8 mouse cellular contexts compared by ENCODE assay signal in genomic region chr13:36723726-36724300, GRCm38 (mm10). TPM values are rescaled to one million over a fixed set of nuclear protein-coding genes. Genes with fewer than 3 reads are reported as not detected.
A peak's percentile ranks its signal among the peaks of the same experiment; 100 is the strongest.
DNase-seq lines count a peak whose midpoint lies in the region; ATAC-seq and TF ChIP-seq lines count a peak whose summit lies in the region.
"Had no signal": no experiment of that assay in that cellular context is flagged by ENCODE, and none has a peak within 500 bp of the region (broad histone marks: within the 10 kb centered on the region; RNA-seq: fewer than 3 reads in every experiment).

No protein-coding gene starts in this region.

- WGBS in stomach, embryonic 14.5 days = 2% methylated on average over 15 of the region's 15 CpGs
- WGBS in stomach, postnatal 0 days = 6% methylated on average over 15 of the region's 15 CpGs
- 3% methylated on average over 15 of the region's 15 CpGs for WGBS in embryonic facial prominence, embryonic 14.5 days
- WGBS in limb, embryonic 12.5 days = 2% methylated on average over 15 of the region's 15 CpGs

- ATAC-seq in stomach, embryonic 14.5 days (ENCODE audit: insufficient number of reproducible peaks, insufficient read depth, low FRiP score, low read depth) = no peak
- ATAC-seq in stomach, postnatal 0 days (ENCODE audit: low FRiP score, low TSS enrichment) = no peak
- no peak for ATAC-seq in embryonic facial prominence, embryonic 14.5 days (ENCODE audit: low read depth)
- ATAC-seq in limb, embryonic 12.5 days (ENCODE audit: insufficient number of reproducible peaks, insufficient read depth, low FRiP score, low TSS enrichment, low read depth) = no peak

- H3K36me3 ChIP-seq in stomach, embryonic 14.5 days (ENCODE audit: control insufficient read depth, insufficient read depth, low read length) = no peaks in the 10 kb centered on the region
- H3K36me3 ChIP-seq in stomach, postnatal 0 days (ENCODE audit: control insufficient read depth, insufficient read depth, low read length) = no peaks in the 10 kb centered on the region
- no peaks in the 10 kb centered on the region for H3K36me3 ChIP-seq in embryonic facial prominence, embryonic 14.5 days (ENCODE audit: control insufficient read depth, insufficient read depth, low read length)
- H3K36me3 ChIP-seq in limb, embryonic 12.5 days = no peaks in the 10 kb centered on the region

- TF ChIP-seq CTCF in stomach, postnatal 0 days (IDR thresholded peaks at IDR 0.05; ENCODE audit: low read depth) = no peak

- H3K9me3 ChIP-seq in stomach, embryonic 14.5 days (ENCODE audit: control insufficient read depth, low read depth, low read length) = no peaks in the 10 kb centered on the region
- H3K9me3 ChIP-seq in stomach, postnatal 0 days (ENCODE audit: control insufficient read depth, low read length) = no peaks in the 10 kb centered on the region
- H3K9me3 ChIP-seq in embryonic facial prominence, embryonic 14.5 days (ENCODE audit: control insufficient read depth, low read length) = no peaks in the 10 kb centered on the region
- H3K9me3 ChIP-seq in limb, embryonic 12.5 days = no peaks in the 10 kb centered on the region

- peak overlapping the region; percentile 24; the same call in 1 of the 2 replicates for H3K4me3 ChIP-seq in stomach, embryonic 14.5 days (ENCODE audit: low read depth, low read length)
- no peak overlapping the region for H3K4me3 ChIP-seq in stomach, postnatal 0 days (ENCODE audit: low read depth, low read length)
- H3K4me3 ChIP-seq in embryonic facial prominence, embryonic 14.5 days (ENCODE audit: low read depth, low read length) = peak overlapping the region; percentile 29
- peak overlapping the region; percentile 27 for H3K4me3 ChIP-seq in limb, embryonic 12.5 days (replicated peaks)

- H3K9ac ChIP-seq in stomach, embryonic 14.5 days (replicated peaks; ENCODE audit: low read depth, low read length) = no peak overlapping the region
- no peak overlapping the region for H3K9ac ChIP-seq in stomach, postnatal 0 days (ENCODE audit: low read length)
- H3K9ac ChIP-seq in embryonic facial prominence, embryonic 14.5 days (ENCODE audit: low read depth, low read length) = no peak overlapping the region
- H3K9ac ChIP-seq in limb, embryonic 12.5 days (replicated peaks) = no peak overlapping the region
- H3K9ac ChIP-seq: liver, embryonic 14.5 days had no signal

- no peak for TF ChIP-seq EP300 in stomach, postnatal 0 days (optimal IDR thresholded peaks at IDR 0.05)

- no peak for DNase-seq in stomach, postnatal 0 days (ENCODE audit: low spot score)
- no peak for DNase-seq in embryonic facial prominence, embryonic 14.5 days (ENCODE audit: low spot score)
- DNase-seq in urinary bladder, postnatal 36 days (ENCODE audit: low spot score in 2 of 2) = no peak
- DNase-seq in adrenal gland, postnatal 36 days = no peak
- no peak for DNase-seq in ovary, adult 18-20 months (ENCODE audit: low spot score)

- H3K27ac ChIP-seq in stomach, embryonic 14.5 days (ENCODE audit: low read length) = no peak overlapping the region
- no peak overlapping the region for H3K27ac ChIP-seq in stomach, postnatal 0 days (replicated peaks)
- H3K27ac ChIP-seq in embryonic facial prominence, embryonic 14.5 days (replicated peaks; ENCODE audit: low read depth, low read length) = no peak overlapping the region
- H3K27ac ChIP-seq in limb, embryonic 12.5 days = no peak overlapping the region
- H3K27ac ChIP-seq: liver, embryonic 14.5 days had no signal

- peaks cover 56% of the 10 kb centered on the region for H3K27me3 ChIP-seq in stomach, embryonic 14.5 days (ENCODE audit: control insufficient read depth, insufficient read depth, low read length)
- peaks cover 16% of the 10 kb centered on the region for H3K27me3 ChIP-seq in stomach, postnatal 0 days (ENCODE audit: control insufficient read depth, insufficient read depth, low read length)
- peaks cover 80% of the 10 kb centered on the region for H3K27me3 ChIP-seq in embryonic facial prominence, embryonic 14.5 days (replicated peaks; ENCODE audit: control insufficient read depth, insufficient read depth, low read length)
- H3K27me3 ChIP-seq in limb, embryonic 12.5 days = peaks cover 70% of the 10 kb centered on the region

- peak overlapping the region; percentile 29; the same call in 1 of the 2 replicates for H3K4me2 ChIP-seq in stomach, embryonic 14.5 days (replicated peaks; ENCODE audit: low read depth, low read length)
- H3K4me2 ChIP-seq in stomach, postnatal 0 days (replicated peaks; ENCODE audit: low read depth) = no peak overlapping the region
- H3K4me2 ChIP-seq in embryonic facial prominence, embryonic 14.5 days (ENCODE audit: low read depth, low read length) = peak overlapping the region; percentile 51; the same call in 1 of the 2 replicates
- peak overlapping the region; percentile 53 for H3K4me2 ChIP-seq in limb, embryonic 12.5 days

- H3K4me1 ChIP-seq in stomach, embryonic 14.5 days (ENCODE audit: control insufficient read depth, insufficient read depth, low read length) = peaks cover 11% of the 10 kb centered on the region
- peaks cover 5% of the 10 kb centered on the region; the same call in 1 of the 2 replicates for H3K4me1 ChIP-seq in stomach, postnatal 0 days (replicated peaks; ENCODE audit: control insufficient read depth, insufficient read depth)
- peaks cover 16% of the 10 kb centered on the region for H3K4me1 ChIP-seq in embryonic facial prominence, embryonic 14.5 days (ENCODE audit: control insufficient read depth, insufficient read depth, low read length)
- peaks cover 18% of the 10 kb centered on the region for H3K4me1 ChIP-seq in limb, embryonic 12.5 days (replicated peaks)

RNA-seq across cellular contexts. Expression of gene Nrn1, which starts 11.1 kb away (rescaled TPM):
- polyA plus RNA-seq in stomach, embryonic 14.5 days (2014; fragmentation: Nextera tagmentation; extraction: Ambion mirVana) = 1.8 and 1.9 TPM in 2 replicates
- polyA plus RNA-seq in stomach, postnatal 0 days (2015; fragmentation: Nextera tagmentation; extraction: Ambion mirVana) = 1.6 and 1.8 TPM in 2 replicates
- 9.4 and 12.0 TPM in 2 replicates for polyA plus RNA-seq in embryonic facial prominence, embryonic 14.5 days (2014; fragmentation: Nextera tagmentation; extraction: Ambion mirVana)
- polyA plus RNA-seq in limb, embryonic 12.5 days (2016; fragmentation: Nextera tagmentation; extraction: Ambion mirVana) = 2.9 and 3.4 TPM in 2 replicates
- 1 to 10 TPM; 2.7 to 3.7 TPM for total RNA-seq in adrenal gland, postnatal 36 days (2021)
